Comparison of ENCODE assay signal across 21 mouse cellular contexts in genomic region chr2:118127516-118128288, GRCm38 (mm10). TPM values are rescaled to one million over a fixed set of nuclear protein-coding genes. Genes with fewer than 3 reads are reported as not detected.
A peak's percentile ranks its signal among the peaks of the same experiment; 100 is the strongest.
DNase-seq lines count a peak whose midpoint lies in the region; ATAC-seq and TF ChIP-seq lines count a peak whose summit lies in the region.
"Had no signal": no experiment of that assay in that cellular context is flagged by ENCODE, and none has a peak within 500 bp of the region (broad histone marks: within the 10 kb centered on the region; RNA-seq: fewer than 3 reads in every experiment).

No protein-coding gene starts in this region.

- WGBS in liver, embryonic 13.5 days (ENCODE audit: insufficient replicate concordance), result 67% methylated on average over 5 of the region's 5 CpGs
- 79% methylated on average over 5 of the region's 5 CpGs for WGBS in liver, postnatal 0 days (ENCODE audit: insufficient replicate concordance)
- WGBS in lung, postnatal 0 days, result 73% methylated on average over 5 of the region's 5 CpGs

- TF ChIP-seq CTCF in liver, postnatal 0 days (IDR thresholded peaks at IDR 0.05; ENCODE audit: low read depth), result no peak
- no peak for TF ChIP-seq CTCF in lung, postnatal 0 days (IDR thresholded peaks at IDR 0.05)
- TF ChIP-seq CTCF in Patski (IDR thresholded peaks at IDR 0.05), result no peak

- H3K27ac ChIP-seq in liver, embryonic 13.5 days, result no peak overlapping the region
- H3K27ac ChIP-seq in liver, postnatal 0 days (ENCODE audit: low read depth), result no peak overlapping the region
- no peak overlapping the region for H3K27ac ChIP-seq in lung, postnatal 0 days (ENCODE audit: low read length)
- H3K27ac ChIP-seq: embryonic facial prominence, embryonic 12.5 days; forebrain, embryonic 12.5 days; heart, adult 2 months; hindbrain, embryonic 10.5 days; hindbrain, embryonic 15.5 days had no signal

- no peaks in the 10 kb centered on the region for H3K27me3 ChIP-seq in liver, embryonic 13.5 days
- H3K27me3 ChIP-seq in liver, postnatal 0 days (ENCODE audit: insufficient read depth, low read length), result no peaks in the 10 kb centered on the region
- H3K27me3 ChIP-seq in lung, postnatal 0 days (replicated peaks; ENCODE audit: insufficient read depth, low read length), result no peaks in the 10 kb centered on the region
- no peaks in the 10 kb centered on the region for H3K27me3 ChIP-seq in Patski
- H3K27me3 ChIP-seq: embryonic facial prominence, embryonic 12.5 days; heart, embryonic 12.5 days; hindbrain, embryonic 15.5 days had no signal

- DNase-seq in kidney, adult 11 months, result peak; percentile 28
- no peak for DNase-seq in kidney, postnatal 10 days
- DNase-seq in liver, embryonic 13.5 days, result no peak
- no peak for DNase-seq in liver, postnatal 0 days
- no peak for DNase-seq in lung, postnatal 0 days (ENCODE audit: low spot score)
- DNase-seq in lung, postnatal 14 days, result no peak
- no peak for DNase-seq in Patski (ENCODE audit: low read depth, low spot score)
- DNase-seq in urinary bladder, adult 2 months (ENCODE audit: low spot score), result no peak
- DNase-seq: adrenal gland, postnatal 14 days; cerebellum, adult 11-12 months; cerebellum, adult 9-10 months; cerebellum, postnatal 25 days; gastrocnemius, postnatal 10 days; heart, adult 2 months had no signal

- H3K4me3 ChIP-seq in liver, embryonic 13.5 days (replicated peaks), result no peak overlapping the region
- no peak overlapping the region for H3K4me3 ChIP-seq in liver, postnatal 0 days (ENCODE audit: low read depth, low read length)
- no peak overlapping the region for H3K4me3 ChIP-seq in lung, postnatal 0 days (ENCODE audit: low read depth, low read length)
- H3K4me3 ChIP-seq: embryonic facial prominence, embryonic 12.5 days; forebrain, embryonic 12.5 days; heart, adult 2 months; heart, embryonic 12.5 days; hindbrain, embryonic 10.5 days; hindbrain, embryonic 15.5 days had no signal

- no peaks in the 10 kb centered on the region for H3K4me1 ChIP-seq in liver, embryonic 13.5 days (replicated peaks)
- H3K4me1 ChIP-seq in liver, postnatal 0 days (ENCODE audit: insufficient read depth), result no peaks in the 10 kb centered on the region
- H3K4me1 ChIP-seq in lung, postnatal 0 days (ENCODE audit: insufficient read depth, low read depth, low read length), result no peaks in the 10 kb centered on the region
- H3K4me1 ChIP-seq: embryonic facial prominence, embryonic 12.5 days; heart, embryonic 12.5 days; hindbrain, embryonic 15.5 days had no signal

- CTCF ChIA-PET in Patski (lab: Charles Lee), result no interaction called here

- in situ Hi-C loops in Patski (cut with MboI; ENCODE audit: low pct_unique_long_range_greater_than_20kb), result no loop called here

- 0 out of 2 replicates have a peak, but pooled peaks cover 3% of the 10 kb centered on the region for H3K36me3 ChIP-seq in liver, embryonic 13.5 days
- H3K36me3 ChIP-seq in liver, postnatal 0 days (replicated peaks; ENCODE audit: insufficient read depth, low read length), result peaks cover 11% of the 10 kb centered on the region
- H3K36me3 ChIP-seq in lung, postnatal 0 days (ENCODE audit: insufficient read depth, low read length), result peaks cover 25% of the 10 kb centered on the region; the same call in 1 of the 2 replicates
- H3K36me3 ChIP-seq: hindbrain, embryonic 15.5 days had no signal

- no peak for TF ChIP-seq EP300 in liver, postnatal 0 days (IDR thresholded peaks at IDR 0.05; ENCODE audit: low read depth)
- TF ChIP-seq EP300 in lung, postnatal 0 days (IDR thresholded peaks at IDR 0.05), result no peak

- H3K4me2 ChIP-seq in liver, embryonic 13.5 days, result no peak overlapping the region
- H3K4me2 ChIP-seq in liver, postnatal 0 days (ENCODE audit: low read depth, low read length), result no peak overlapping the region
- no peak overlapping the region for H3K4me2 ChIP-seq in lung, postnatal 0 days (replicated peaks; ENCODE audit: low read depth, low read length)
- H3K4me2 ChIP-seq: embryonic facial prominence, embryonic 12.5 days; forebrain, embryonic 12.5 days; heart, embryonic 12.5 days; hindbrain, embryonic 15.5 days had no signal

- ATAC-seq in liver, embryonic 13.5 days (ENCODE audit: low read depth), result peak; percentile 18; the same call in 1 of the 2 replicates
- no peak for ATAC-seq in liver, postnatal 0 days
- ATAC-seq in lung, postnatal 0 days, result peak; percentile 38
- peak; percentile 9 for ATAC-seq in Patski
- ATAC-seq: activated CD4-positive, CD25-positive, alpha-beta regulatory T cell, adult 4 months; forebrain, embryonic 16.5 days had no signal

- POLR2A ChIA-PET in Patski (lab: Charles Lee), result interaction anchor here (0.7 to 1.2 kb wide), 2 partner anchors 19 to 52 kb away, joined by 3 read pairs; no protein-coding TSS in a partner anchor

- H3K9me3 ChIP-seq in liver, embryonic 13.5 days (replicated peaks), result no peaks in the 10 kb centered on the region
- no peaks in the 10 kb centered on the region for H3K9me3 ChIP-seq in liver, postnatal 0 days (ENCODE audit: low read length)
- no peaks in the 10 kb centered on the region for H3K9me3 ChIP-seq in lung, postnatal 0 days (ENCODE audit: low read length)
- H3K9me3 ChIP-seq: embryonic facial prominence, embryonic 12.5 days; forebrain, embryonic 12.5 days; heart, embryonic 12.5 days; hindbrain, embryonic 10.5 days; hindbrain, embryonic 15.5 days had no signal

- no peak overlapping the region for H3K9ac ChIP-seq in liver, embryonic 13.5 days
- H3K9ac ChIP-seq in liver, postnatal 0 days (replicated peaks), result no peak overlapping the region
- H3K9ac ChIP-seq in lung, postnatal 0 days (replicated peaks; ENCODE audit: low read depth), result no peak overlapping the region
- H3K9ac ChIP-seq: embryonic facial prominence, embryonic 12.5 days; forebrain, embryonic 12.5 days; heart, embryonic 12.5 days; hindbrain, embryonic 15.5 days had no signal

RNA-seq across cellular contexts. Expression of gene Thbs1, which starts 16.0 kb away (rescaled TPM):
- polyA plus RNA-seq in liver, embryonic 13.5 days (2015; fragmentation: Nextera tagmentation; extraction: Ambion mirVana), result 30.1 and 41.9 TPM in 2 replicates
- 22.7 and 29.3 TPM in 2 replicates for polyA plus RNA-seq in liver, postnatal 0 days (2015; fragmentation: Nextera tagmentation; extraction: Ambion mirVana)
- 50.8 and 57.5 TPM in 2 replicates for polyA plus RNA-seq in lung, postnatal 0 days (2015; fragmentation: Nextera tagmentation; extraction: Ambion mirVana)
- 883 TPM for polyA plus RNA-seq in Patski (2021)
- 28.7 and 34.3 TPM in 2 replicates for polyA plus RNA-seq in urinary bladder, adult 2 months (2012; rRNA removed)
- polyA plus RNA-seq: activated CD4-positive, CD25-positive, alpha-beta regulatory T cell, adult 4 months had no signal

Comparison
In these comparisons a context has a peak if more than half of its experiments do, and no peak if none do; other contexts are left out.
1. RNA of gene Thbs1, which starts 16.0 kb away (polyA plus RNA-seq): 883 TPM in Patski (single experiment); 50.8 to 57.5 TPM in lung, postnatal 0 days, 30.1 to 41.9 TPM in liver, embryonic 13.5 days, 22.7 to 29.3 TPM in liver, postnatal 0 days and 28.7 to 34.3 TPM in urinary bladder, adult 2 months; every median in the first group is over 10 times any median in the second.